Mouse (Mus musculus): Measurements from ENCODE around the gene Txlna.

DNA sequence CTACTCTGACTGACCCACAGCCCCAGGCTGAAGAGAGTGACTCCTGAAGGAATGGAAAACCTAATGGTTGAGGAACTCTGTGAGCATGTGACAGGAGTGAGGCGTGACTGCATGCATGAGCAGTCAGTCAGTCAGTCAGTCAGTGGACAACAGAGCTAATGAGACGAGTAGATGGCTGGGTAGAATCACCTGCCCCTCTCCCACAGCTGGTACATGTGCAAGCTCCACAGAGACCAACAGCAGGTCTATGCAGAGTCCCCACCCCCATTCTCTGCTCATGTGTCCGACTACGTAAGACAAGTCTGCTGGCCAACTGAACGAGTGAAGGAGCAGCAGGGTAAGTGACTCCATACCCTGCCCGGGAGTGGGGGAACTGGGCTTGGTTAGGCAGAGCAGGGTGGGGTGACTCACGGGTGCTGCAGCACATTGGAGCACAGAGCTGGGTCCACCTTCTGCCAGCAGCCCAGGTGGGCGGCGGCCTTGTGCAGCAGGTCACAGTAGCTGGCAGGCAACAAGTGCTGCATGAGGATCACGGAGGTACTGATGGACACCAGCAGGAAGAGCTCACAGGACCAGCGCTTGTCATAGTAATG lies 43.1 kb upstream of the Txlna start:
- no peak for TF ChIP-seq POLR2A (IDR thresholded peaks at IDR 0.05; ENCODE audit: borderline replicate concordance, extremely low read depth, insufficient read depth, insufficient read length, poor library complexity, severe bottlenecking)
- no peak for TF ChIP-seq CTCF (IDR thresholded peaks at IDR 0.05; ENCODE audit: borderline replicate concordance, extremely low read depth, insufficient read depth, insufficient read length)

Data from brain, embryonic 14.5 days (tissue).